8 mouse cellular contexts compared by ENCODE assay signal in the genomic region with DNA sequence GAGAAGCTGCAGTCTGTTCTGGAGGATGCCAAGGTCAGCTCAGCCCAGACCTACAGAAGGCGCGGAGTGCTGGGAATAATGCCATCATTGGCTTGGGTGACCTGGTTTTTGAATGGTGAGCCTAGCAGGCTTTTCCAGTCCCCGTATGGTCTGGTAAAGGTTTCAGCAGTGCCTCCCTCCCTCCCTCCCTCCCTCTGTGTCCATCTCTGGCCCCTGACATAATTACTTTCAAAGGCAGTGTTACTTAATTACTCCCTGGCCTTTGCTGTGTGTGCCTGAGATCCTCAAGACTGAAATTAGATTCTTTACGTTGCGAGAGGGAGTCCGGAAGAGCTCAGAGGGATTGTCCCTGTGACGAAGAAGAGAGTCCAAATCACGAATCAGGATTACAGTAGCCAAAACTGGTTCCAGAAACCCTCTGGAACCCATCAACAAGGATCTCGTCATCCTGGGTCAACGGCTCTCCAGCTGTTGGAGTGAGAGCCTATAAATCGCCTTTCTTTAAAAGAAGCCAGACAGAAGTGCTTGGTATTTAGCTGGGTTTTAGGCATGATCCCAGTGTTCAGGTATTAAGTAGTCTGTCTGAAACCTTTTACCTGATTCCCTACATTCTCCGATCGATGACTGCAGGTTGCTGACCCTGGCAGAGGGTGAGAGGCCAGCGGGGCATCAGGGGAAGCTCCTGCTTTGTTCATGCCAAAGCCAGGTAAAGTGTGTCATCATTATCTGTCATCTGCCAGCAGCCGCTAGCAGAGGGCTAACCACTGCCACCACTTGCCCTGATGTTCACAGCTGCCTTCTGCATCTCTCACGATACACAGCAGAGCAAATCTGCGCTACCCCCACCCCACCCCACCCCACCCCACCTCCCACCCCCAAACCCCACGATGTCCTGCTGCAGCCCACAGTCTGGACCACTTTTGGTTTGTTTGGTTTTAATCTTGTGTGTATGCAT.
DNase-seq lines count a peak whose midpoint lies in the region; ATAC-seq lines count a peak whose summit lies in the region.
"Had no signal": no experiment of that assay in that cellular context is flagged by ENCODE, and none has a peak within 500 bp of the region (broad histone marks: within the 10 kb centered on the region; RNA-seq: fewer than 3 reads in every experiment).

No protein-coding gene starts in this region.

- no peaks in the 10 kb centered on the region for H3K9me3 ChIP-seq in hindbrain, embryonic 13.5 days
- no peaks in the 10 kb centered on the region for H3K9me3 ChIP-seq in hindbrain, embryonic 11.5 days (ENCODE audit: control insufficient read depth, low read length)
- H3K9me3 ChIP-seq in hindbrain, embryonic 14.5 days (ENCODE audit: control insufficient read depth, low read length): no peaks in the 10 kb centered on the region

- WGBS in hindbrain, embryonic 13.5 days: 80% methylated on average over 18 of the region's 18 CpGs
- 85% methylated on average over 18 of the region's 18 CpGs for whole genome bisulfite sequencing in hindbrain, embryonic 11.5 days
- 80% methylated on average over 18 of the region's 18 CpGs for WGBS in hindbrain, embryonic 14.5 days

- no peak overlapping the region for H3K4me3 ChIP-seq in hindbrain, embryonic 13.5 days
- no peak overlapping the region for H3K4me3 ChIP-seq in hindbrain, embryonic 11.5 days (ENCODE audit: low read depth, low read length)
- H3K4me3 ChIP-seq in hindbrain, embryonic 14.5 days (replicated peaks; ENCODE audit: low read length): no peak overlapping the region
- H3K4me3 ChIP-seq: erythroblast, embryonic 14.5 days had no signal

- H3K27me3 ChIP-seq in hindbrain, embryonic 13.5 days: no peaks in the 10 kb centered on the region
- H3K27me3 ChIP-seq in hindbrain, embryonic 11.5 days (ENCODE audit: control insufficient read depth, insufficient read depth, low read length): no peaks in the 10 kb centered on the region
- no peaks in the 10 kb centered on the region for H3K27me3 ChIP-seq in hindbrain, embryonic 14.5 days (ENCODE audit: control insufficient read depth, insufficient read depth, low read length)

- peaks cover 12% of the 10 kb centered on the region for H3K36me3 ChIP-seq in hindbrain, embryonic 13.5 days
- H3K36me3 ChIP-seq in hindbrain, embryonic 11.5 days (ENCODE audit: control insufficient read depth, insufficient read depth, low read length): no peaks in the 10 kb centered on the region
- peaks cover 8% of the 10 kb centered on the region for H3K36me3 ChIP-seq in hindbrain, embryonic 14.5 days (replicated peaks; ENCODE audit: control insufficient read depth, insufficient read depth)

- DNase-seq in hindbrain, embryonic 11.5 days (ENCODE audit: low spot score): no peak
- peak; percentile 58 for DNase-seq in Muller cell, postnatal 12 days (ENCODE audit: inconsistent ontology term)
- DNase-seq in cerebellum, adult 11 months: peak; percentile 78
- no peak for DNase-seq in hindbrain, embryonic 14.5 days (ENCODE audit: low spot score)
- no peak for DNase-seq in spleen, adult 12 weeks (ENCODE audit: low spot score)
- DNase-seq in ovary, postnatal 36 days (ENCODE audit: low spot score): no peak

- peaks cover 37% of the 10 kb centered on the region for H3K4me1 ChIP-seq in hindbrain, embryonic 13.5 days (replicated peaks)
- H3K4me1 ChIP-seq in hindbrain, embryonic 11.5 days (replicated peaks; ENCODE audit: control insufficient read depth, insufficient read depth, low read length): 0 out of 2 replicates have a peak, but pooled peaks cover 2% of the 10 kb centered on the region
- H3K4me1 ChIP-seq in hindbrain, embryonic 14.5 days (replicated peaks; ENCODE audit: control insufficient read depth, insufficient read depth, low read length): peaks cover 9% of the 10 kb centered on the region

- no peak overlapping the region for H3K9ac ChIP-seq in hindbrain, embryonic 13.5 days
- H3K9ac ChIP-seq in hindbrain, embryonic 11.5 days (ENCODE audit: low read depth, low read length): no peak overlapping the region
- no peak overlapping the region for H3K9ac ChIP-seq in hindbrain, embryonic 14.5 days

- ATAC-seq in hindbrain, embryonic 13.5 days (ENCODE audit: low FRiP score): 0 out of 2 replicates have a peak, but pooled peaks have one; percentile 34
- ATAC-seq in hindbrain, embryonic 11.5 days (ENCODE audit: low FRiP score): no peak
- ATAC-seq in hindbrain, embryonic 14.5 days (ENCODE audit: low FRiP score): no peak

- no peak overlapping the region for H3K27ac ChIP-seq in hindbrain, embryonic 13.5 days
- H3K27ac ChIP-seq in hindbrain, embryonic 11.5 days (ENCODE audit: low read depth, low read length): no peak overlapping the region
- H3K27ac ChIP-seq in hindbrain, embryonic 14.5 days: 0 out of 2 replicates have a peak overlapping the region, but pooled peaks have one; percentile 5

- no peak overlapping the region for H3K4me2 ChIP-seq in hindbrain, embryonic 13.5 days
- H3K4me2 ChIP-seq in hindbrain, embryonic 11.5 days (replicated peaks; ENCODE audit: low read depth, low read length): no peak overlapping the region
- no peak overlapping the region for H3K4me2 ChIP-seq in hindbrain, embryonic 14.5 days (replicated peaks)

Comparison
In these comparisons a context has a peak if more than half of its experiments do, and no peak if none do; other contexts are left out.
1. DNase-seq: peak in Muller cell, postnatal 12 days (single experiment) and cerebellum, adult 11 months (single experiment); none in hindbrain, embryonic 11.5 days (single experiment), hindbrain, embryonic 14.5 days (single experiment), spleen, adult 12 weeks (single experiment) and ovary, postnatal 36 days (single experiment).